Mouse (Mus musculus): ENCODE measurements around the gene Bcl9.

GRCm38 (mm10) chr3:97239793-97240192, 57.9 kb downstream of the Bcl9 start:
- TF ChIP-seq CTCF (IDR thresholded peaks at IDR 0.05; ENCODE audit: low read depth, low read length): no peak
- TF ChIP-seq GATA1 (IDR thresholded peaks at IDR 0.05; ENCODE audit: borderline replicate concordance, low read length): no peak
- no peak for TF ChIP-seq TAL1 (conservative IDR thresholded peaks at IDR 0.05; ENCODE audit: low read depth, low read length)
